Mouse (Mus musculus) left cerebral cortex, postnatal 14 days (tissue): Measurements from ENCODE around the gene Bod1. TPM values are rescaled to one million over a fixed set of nuclear protein-coding genes. Genes with fewer than 3 reads are reported as not detected.
A peak's percentile ranks its signal among the peaks of the same experiment; 100 is the strongest.

ENCODE experiments used
- DNase-seq, 2 experiments: peaks; one replicate each; pipeline ENCODE4 v3.0.0; 2021 to 2022; ENCODE audit warnings: low spot score in 2 of 2, mixed read lengths in 1 of 2
- intact Hi-C: fragments of 180-260 bp; cut with DNase I; formaldehyde crosslinking; loops from one replicate; pipeline ENCODE4 v1.15.1; 2025
- total RNA-seq, 2 experiments: library from RNA; stranded (reverse); gene quantifications; 2 replicates each; pipeline ENCODE4 v1.2.3; 2021

Bod1 gene
- total RNA-seq, 2 experiments from 2014 or later = 87.2 to 90.5 TPM

DNA sequence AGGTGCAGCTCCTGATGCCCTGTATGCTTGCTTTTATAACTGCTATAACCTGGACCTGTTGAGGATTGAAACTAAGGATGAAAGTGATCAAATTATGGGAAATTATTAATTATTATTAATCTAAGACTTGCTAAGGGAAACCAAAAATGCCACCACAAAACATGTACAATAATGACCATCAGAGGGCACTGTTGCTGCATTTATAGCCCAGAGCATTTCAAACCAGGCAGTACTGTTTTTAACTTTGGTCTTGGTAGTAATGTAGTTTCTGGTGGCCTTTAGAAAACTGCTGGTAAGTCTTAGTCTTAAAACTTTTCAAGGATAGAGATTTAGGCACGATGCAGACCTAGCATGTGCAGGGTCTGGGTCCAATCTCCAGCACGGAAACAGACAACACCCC, 3.7 kb upstream of the Bod1 start:
- intact Hi-C loops = loop anchor here (1.0 to 10.0 kb wide), 4 partner anchors 197 to 549 kb away; partner anchors contain the start of genes Cpeb4, Mpg and Rhbdf1
- peak; percentile 76 for DNase-seq

DNA sequence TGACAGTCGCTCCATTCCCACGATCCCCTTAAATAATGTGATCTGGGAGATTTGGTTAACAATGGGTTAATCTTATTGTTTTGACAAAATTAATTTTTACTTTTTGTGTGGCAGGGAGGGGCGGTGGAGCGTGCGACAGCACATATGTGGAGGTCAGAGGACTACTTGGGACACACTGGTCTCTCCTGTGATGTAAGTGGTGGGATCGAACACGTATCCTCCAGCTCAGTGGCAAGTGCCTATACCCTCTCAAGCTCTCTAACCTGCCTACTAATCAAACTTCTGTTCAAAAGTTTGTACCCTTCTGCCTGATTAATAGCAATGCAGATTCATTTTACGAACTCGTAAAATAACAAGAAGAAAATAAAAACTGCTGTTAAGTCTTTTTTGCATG, 482 bp upstream of the Bod1 start:
- intact Hi-C loops = loop anchor here (10.0 kb wide), 2 partner anchors 493 to 553 kb away; partner anchors contain the start of genes Mpg and Rhbdf1
- no peak for DNase-seq

- intact Hi-C loops = loop anchor here (10.0 kb wide), 2 partner anchors 494 to 554 kb away; partner anchors contain the start of genes Mpg and Rhbdf1
- no peak for DNase-seq
Measured at GRCm38 (mm10) chr11:31670468-31670921, 1.2 kb downstream of the Bod1 start.

- intact Hi-C loops = no loop called here
- DNase-seq = no peak
Measured at GRCm38 (mm10) chr11:31669172-31669869, 2.4 kb downstream of the Bod1 start.

- peak in 1 of 2 experiments; percentile 50 for DNase-seq
- intact Hi-C loops = no loop called here
Measured at GRCm38 (mm10) chr11:31664186-31664585, 7.5 kb downstream of the Bod1 start.

- DNase-seq = peak in 1 of 2 experiments; percentile 49
- intact Hi-C loops = no loop called here
Measured at GRCm38 (mm10) chr11:31663501-31663900, 8.2 kb downstream of the Bod1 start.

DNA sequence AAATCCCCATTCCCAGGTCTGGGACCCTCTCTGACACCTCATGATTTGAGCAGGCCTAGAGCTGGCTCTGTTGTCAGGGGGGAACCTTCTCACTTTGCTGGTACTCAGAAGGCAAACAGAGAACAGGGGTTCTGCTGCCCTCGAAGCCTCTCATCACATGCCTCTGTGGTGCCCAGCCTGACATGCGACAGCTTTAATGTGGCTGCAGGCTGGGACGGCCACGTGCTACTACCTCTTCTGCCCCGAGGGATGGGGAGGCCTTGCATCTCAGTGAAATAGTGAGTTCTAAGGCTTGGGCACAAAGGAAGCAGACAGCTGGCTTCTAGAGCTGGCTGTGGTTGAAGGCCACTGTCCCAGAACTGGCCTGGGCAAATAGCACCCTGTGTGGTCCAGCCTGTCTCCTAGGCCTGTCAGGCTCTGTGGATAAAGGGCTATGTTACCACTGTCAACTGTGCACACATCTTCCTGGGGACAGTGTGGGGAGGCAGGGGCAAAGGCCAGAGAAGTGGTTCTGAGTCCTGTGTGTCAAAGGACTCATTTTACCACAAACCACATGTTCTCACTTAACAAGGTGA, 8.7 kb downstream of the Bod1 start:
- no peak for DNase-seq
- intact Hi-C loops = no loop called here

GRCm38 (mm10) chr11:31662214-31662613, 9.5 kb downstream of the Bod1 start:
- intact Hi-C loops = no loop called here
- no peak for DNase-seq

GRCm38 (mm10) chr11:31657806-31658175, 13.9 kb downstream of the Bod1 start:
- intact Hi-C loops = no loop called here

DNA sequence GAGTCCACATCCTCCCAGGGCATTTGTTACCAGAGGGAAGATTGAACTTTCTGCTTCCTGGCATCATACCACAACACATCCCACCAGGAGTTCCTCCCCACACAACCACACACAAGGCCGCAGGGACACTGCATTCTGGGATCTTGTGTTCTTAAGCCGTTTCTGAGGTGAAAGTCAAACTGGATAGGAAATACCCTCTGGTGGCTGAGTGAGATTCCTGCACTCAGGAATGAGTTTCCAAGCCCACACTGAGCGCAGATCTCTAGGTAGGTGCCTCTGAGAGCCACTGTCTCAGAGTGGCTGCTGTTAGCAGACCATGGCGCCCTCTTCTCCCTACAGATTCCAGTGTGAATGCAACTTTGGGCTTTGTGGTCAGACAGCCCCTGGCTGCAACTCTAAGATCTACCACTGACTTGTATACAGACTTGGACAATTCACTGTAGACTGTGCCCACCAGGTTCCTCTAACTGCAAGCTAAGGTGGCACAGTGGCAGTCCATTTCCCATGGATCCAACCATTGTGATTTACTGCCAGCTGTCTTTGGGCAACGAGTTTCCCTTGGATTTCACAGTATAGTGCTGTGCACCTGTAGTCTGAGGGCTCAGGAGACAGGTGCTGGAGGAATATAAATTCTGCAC, 14.4 kb downstream of the Bod1 start:
- DNase-seq = no peak
- intact Hi-C loops = no loop called here

More at GRCm38 (mm10) chr11:31657806-31658175, 13.9 kb downstream of the Bod1 start:
- no peak for DNase-seq

GRCm38 (mm10) chr11:31649507-31649906, 22.2 kb downstream of the Bod1 start:
- no peak for DNase-seq
- intact Hi-C loops = no loop called here

GRCm38 (mm10) chr11:31647268-31647667, 24.4 kb downstream of the Bod1 start:
- no peak for DNase-seq
- intact Hi-C loops = no loop called here

GRCm38 (mm10) chr11:31646571-31646970, 25.1 kb downstream of the Bod1 start:
- intact Hi-C loops = no loop called here
- DNase-seq = no peak

DNA sequence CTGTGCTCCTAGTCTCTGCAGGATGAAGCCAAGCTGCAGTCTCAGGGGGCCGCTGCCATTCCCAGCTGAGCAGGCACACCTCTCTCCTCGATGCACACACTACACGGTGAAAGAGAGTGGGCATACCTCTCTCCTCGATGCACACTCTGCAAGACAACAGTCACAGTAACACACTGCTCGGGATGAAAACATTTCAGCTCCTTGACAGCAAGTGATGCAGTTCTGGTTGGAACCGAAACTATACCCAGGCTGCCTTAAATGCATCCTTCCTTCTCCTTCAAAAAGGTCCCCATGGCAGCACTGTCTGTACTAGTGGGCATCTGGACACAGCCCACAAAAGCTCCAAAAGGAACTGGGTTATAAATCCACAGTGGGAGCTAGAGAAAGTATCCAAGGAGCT, 28.6 kb downstream of the Bod1 start:
- DNase-seq = no peak
- intact Hi-C loops = no loop called here

- no peak for DNase-seq
- intact Hi-C loops = no loop called here
Measured at GRCm38 (mm10) chr11:31641066-31641810, 30.4 kb downstream of the Bod1 start.

DNA sequence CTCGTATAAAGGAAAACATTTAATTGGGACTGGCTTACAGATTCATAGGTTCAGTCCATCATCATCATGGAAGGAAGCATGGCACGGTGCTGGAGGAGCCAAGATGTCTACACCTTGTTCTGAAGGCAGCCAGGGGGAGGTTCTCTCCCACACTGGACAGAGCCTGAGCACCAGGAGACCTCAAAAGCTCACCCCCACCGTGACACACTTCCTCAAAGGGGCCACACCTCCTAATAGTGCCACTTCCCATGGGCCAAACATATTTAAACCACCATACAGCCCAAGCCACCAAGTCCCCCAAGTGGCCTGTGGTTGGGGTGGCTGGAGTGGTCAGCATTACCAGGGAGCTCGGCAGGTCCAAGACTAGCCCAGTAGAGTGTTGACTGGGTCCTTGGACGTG, 31.5 kb downstream of the Bod1 start:
- DNase-seq = no peak
- intact Hi-C loops = no loop called here

GRCm38 (mm10) chr11:31637788-31638373, 33.8 kb downstream of the Bod1 start:
- peak; percentile 67 to 81 for DNase-seq
- intact Hi-C loops = loop anchor here (2.0 kb wide), 1 partner anchor 389 kb away; no protein-coding TSS in a partner anchor

- intact Hi-C loops = loop anchor here (10.0 kb wide), 1 partner anchor 254 kb away; the partner anchor contains the start of gene Stc2
- DNase-seq = no peak
Measured at GRCm38 (mm10) chr11:31628700-31629099, 43.0 kb downstream of the Bod1 start.

DNA sequence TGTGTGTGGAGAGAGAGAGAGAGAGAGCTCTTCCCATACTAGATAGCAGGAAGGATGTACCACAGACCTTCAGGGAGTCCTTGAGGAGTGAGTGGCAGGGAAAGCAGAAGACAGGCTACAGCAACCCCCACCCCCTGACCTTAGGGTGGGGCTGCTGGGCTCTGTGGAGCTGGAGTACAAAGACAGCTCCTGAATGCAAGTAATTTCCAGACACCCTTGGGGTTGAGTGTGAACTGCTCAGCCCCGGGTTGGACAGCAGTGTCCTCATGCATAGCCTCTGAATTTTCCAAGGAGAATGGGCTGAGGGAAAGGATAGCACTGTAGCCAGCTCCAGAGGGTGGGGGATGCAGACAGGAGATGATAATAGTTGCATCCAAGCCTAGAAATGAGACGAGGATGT, 50.9 kb downstream of the Bod1 start:
- DNase-seq = no peak
- intact Hi-C loops = loop anchor here (10.0 kb wide), 1 partner anchor 246 kb away; the partner anchor contains the start of gene Stc2
